In the genomic region with DNA sequence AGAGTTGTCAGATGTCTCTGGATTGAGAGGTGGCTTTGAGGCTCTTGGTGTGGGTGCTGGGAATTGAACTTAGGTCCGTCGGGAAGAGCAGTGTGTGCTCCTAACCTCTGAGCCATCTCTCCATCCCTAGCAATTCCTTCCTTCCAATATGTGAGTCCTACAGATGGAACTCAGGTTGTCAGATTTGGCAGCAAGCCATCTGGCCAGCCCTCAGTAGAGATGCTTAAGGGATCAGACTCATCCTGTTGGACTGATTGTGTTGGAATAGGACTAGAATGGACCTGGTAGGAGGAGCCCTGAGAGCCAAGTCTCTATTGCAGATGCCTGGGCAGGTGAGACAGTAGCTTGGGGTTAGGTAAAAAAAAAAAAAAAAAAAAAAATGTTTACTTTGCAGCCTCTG, we compare ENCODE assay signal across 28 mouse cellular contexts. TPM values are rescaled to one million over a fixed set of nuclear protein-coding genes. Genes with fewer than 3 reads are reported as not detected.
A peak's percentile ranks its signal among the peaks of the same experiment; 100 is the strongest.
DNase-seq lines count a peak whose midpoint lies in the region; ATAC-seq lines count a peak whose summit lies in the region.
"Had no signal": no experiment of that assay in that cellular context is flagged by ENCODE, and none has a peak within 500 bp of the region (broad histone marks: within the 10 kb centered on the region; RNA-seq: fewer than 3 reads in every experiment).

No protein-coding gene starts in this region.

- 88% methylated on average over 2 of the region's 2 CpGs for WGBS in midbrain, embryonic 11.5 days
- 87% methylated on average over 2 of the region's 2 CpGs for WGBS in midbrain, embryonic 14.5 days
- 81% methylated on average over 2 of the region's 2 CpGs for WGBS in embryonic facial prominence, embryonic 10.5 days
- 89% methylated on average over 2 of the region's 2 CpGs for whole genome bisulfite sequencing in neural tube, embryonic 15.5 days

- DNase-seq in midbrain, embryonic 11.5 days (ENCODE audit: low spot score, missing footprints), result peak; percentile 28
- no peak for DNase-seq in midbrain, embryonic 14.5 days
- peak; percentile 20 for DNase-seq in cerebellum, adult 11 months
- peak; percentile 35 for DNase-seq in cerebellum, adult 9-11 months
- no peak for DNase-seq in embryonic facial prominence, embryonic 10.5 days (ENCODE audit: low spot score)
- DNase-seq in Muller cell, postnatal 12 days (ENCODE audit: inconsistent ontology term), result no peak
- DNase-seq: adrenal gland, adult 8-10 months; forebrain, postnatal 0 days; heart, postnatal 14 days; kidney, adult 8-10 months; kidney, postnatal 4 days; layer of hippocampus, postnatal 36 days; liver; lung, adult 2 months; lung, postnatal 10 days; right cerebral cortex, postnatal 14 days; thymus, postnatal 14 days had no signal

- H3K9ac ChIP-seq in midbrain, embryonic 11.5 days (ENCODE audit: low read length), result no peak overlapping the region
- H3K9ac ChIP-seq in midbrain, embryonic 14.5 days (replicated peaks; ENCODE audit: low read length), result no peak overlapping the region
- no peak overlapping the region for H3K9ac ChIP-seq in neural tube, embryonic 15.5 days (replicated peaks)
- H3K9ac ChIP-seq: forebrain, embryonic 12.5 days; forebrain, postnatal 0 days; intestine, embryonic 15.5 days; liver, embryonic 14.5 days; neural tube, embryonic 13.5 days; stomach, embryonic 15.5 days had no signal

- H3K4me1 ChIP-seq in midbrain, embryonic 11.5 days (ENCODE audit: control insufficient read depth, insufficient read depth, low read length), result no peaks in the 10 kb centered on the region
- H3K4me1 ChIP-seq in midbrain, embryonic 14.5 days (ENCODE audit: control insufficient read depth, insufficient read depth, low read length), result no peaks in the 10 kb centered on the region
- no peaks in the 10 kb centered on the region for H3K4me1 ChIP-seq in embryonic facial prominence, embryonic 10.5 days
- 0 out of 2 replicates have a peak, but pooled peaks cover 3% of the 10 kb centered on the region for H3K4me1 ChIP-seq in neural tube, embryonic 15.5 days
- H3K4me1 ChIP-seq: forebrain, embryonic 12.5 days; intestine, embryonic 15.5 days; neural tube, embryonic 13.5 days; stomach, embryonic 15.5 days had no signal

- H3K27me3 ChIP-seq in midbrain, embryonic 11.5 days (ENCODE audit: control insufficient read depth, insufficient read depth, low read length), result no peaks in the 10 kb centered on the region
- H3K27me3 ChIP-seq in midbrain, embryonic 14.5 days (ENCODE audit: control insufficient read depth, insufficient read depth, low read length), result no peaks in the 10 kb centered on the region
- H3K27me3 ChIP-seq in embryonic facial prominence, embryonic 10.5 days (replicated peaks; ENCODE audit: low read depth, poor library complexity, severe bottlenecking), result no peaks in the 10 kb centered on the region
- no peaks in the 10 kb centered on the region for H3K27me3 ChIP-seq in neural tube, embryonic 15.5 days (replicated peaks)
- H3K27me3 ChIP-seq: forebrain, embryonic 12.5 days; intestine, embryonic 15.5 days; neural tube, embryonic 13.5 days; stomach, embryonic 15.5 days had no signal

- no peaks in the 10 kb centered on the region for H3K36me3 ChIP-seq in midbrain, embryonic 11.5 days (ENCODE audit: control insufficient read depth, insufficient read depth, low read length)
- H3K36me3 ChIP-seq in midbrain, embryonic 14.5 days (ENCODE audit: control insufficient read depth, insufficient read depth, low read length), result no peaks in the 10 kb centered on the region
- no peaks in the 10 kb centered on the region for H3K36me3 ChIP-seq in embryonic facial prominence, embryonic 10.5 days (replicated peaks)
- no peaks in the 10 kb centered on the region for H3K36me3 ChIP-seq in neural tube, embryonic 15.5 days
- H3K36me3 ChIP-seq: forebrain, embryonic 12.5 days; hindbrain, embryonic 10.5 days; intestine, embryonic 15.5 days; neural tube, embryonic 13.5 days; stomach, embryonic 15.5 days had no signal

- no peak overlapping the region for H3K27ac ChIP-seq in midbrain, embryonic 11.5 days (ENCODE audit: low read depth, low read length)
- H3K27ac ChIP-seq in midbrain, embryonic 14.5 days (replicated peaks; ENCODE audit: low read depth, low read length), result no peak overlapping the region
- no peak overlapping the region for H3K27ac ChIP-seq in embryonic facial prominence, embryonic 10.5 days (replicated peaks)
- no peak overlapping the region for H3K27ac ChIP-seq in neural tube, embryonic 15.5 days (replicated peaks)
- H3K27ac ChIP-seq: forebrain, embryonic 12.5 days; hindbrain, embryonic 10.5 days; intestine, embryonic 15.5 days; kidney, postnatal 0 days; liver, embryonic 14.5 days; neural tube, embryonic 13.5 days; stomach, embryonic 15.5 days had no signal

- no peaks in the 10 kb centered on the region for H3K9me3 ChIP-seq in midbrain, embryonic 11.5 days (ENCODE audit: control insufficient read depth, low read length)
- H3K9me3 ChIP-seq in midbrain, embryonic 14.5 days (ENCODE audit: control insufficient read depth, low read length), result no peaks in the 10 kb centered on the region
- no peaks in the 10 kb centered on the region for H3K9me3 ChIP-seq in embryonic facial prominence, embryonic 10.5 days
- no peaks in the 10 kb centered on the region for H3K9me3 ChIP-seq in neural tube, embryonic 15.5 days (replicated peaks)
- H3K9me3 ChIP-seq: forebrain, embryonic 12.5 days; hindbrain, embryonic 10.5 days; intestine, embryonic 15.5 days; neural tube, embryonic 13.5 days; stomach, embryonic 15.5 days had no signal

- no peak overlapping the region for H3K4me3 ChIP-seq in midbrain, embryonic 11.5 days (ENCODE audit: low read depth, low read length)
- no peak overlapping the region for H3K4me3 ChIP-seq in midbrain, embryonic 14.5 days (replicated peaks; ENCODE audit: low read depth, low read length)
- H3K4me3 ChIP-seq in embryonic facial prominence, embryonic 10.5 days, result no peak overlapping the region
- H3K4me3 ChIP-seq in neural tube, embryonic 15.5 days (replicated peaks), result no peak overlapping the region
- H3K4me3 ChIP-seq: forebrain, embryonic 12.5 days; hindbrain, embryonic 10.5 days; intestine, embryonic 15.5 days; neural tube, embryonic 13.5 days; stomach, embryonic 15.5 days had no signal

- H3K4me2 ChIP-seq in midbrain, embryonic 11.5 days, result no peak overlapping the region
- H3K4me2 ChIP-seq in midbrain, embryonic 14.5 days (ENCODE audit: low read length), result no peak overlapping the region
- H3K4me2 ChIP-seq in neural tube, embryonic 15.5 days, result no peak overlapping the region
- H3K4me2 ChIP-seq: forebrain, embryonic 12.5 days; intestine, embryonic 15.5 days; neural tube, embryonic 13.5 days; stomach, embryonic 15.5 days had no signal

- no peak for ATAC-seq in midbrain, embryonic 11.5 days (ENCODE audit: low FRiP score)
- no peak for ATAC-seq in midbrain, embryonic 14.5 days (ENCODE audit: low FRiP score, low TSS enrichment)
- ATAC-seq in neural tube, embryonic 15.5 days (ENCODE audit: low FRiP score), result no peak
- ATAC-seq: CD4-positive, CD25-positive, alpha-beta regulatory T cell, adult 4 months; forebrain, postnatal 0 days; hindbrain, embryonic 16.5 days; intestine, embryonic 15.5 days had no signal

RNA-seq across cellular contexts. Expression of a gene that starts 24.8 kb away (rescaled TPM):
- polyA plus RNA-seq in midbrain, embryonic 11.5 days (2014; fragmentation: Nextera tagmentation; extraction: Ambion mirVana), result 50.7 and 51.9 TPM in 2 replicates
- polyA plus RNA-seq in midbrain, embryonic 14.5 days (2014; fragmentation: Nextera tagmentation; extraction: Ambion mirVana), result 69.0 and 70.9 TPM in 2 replicates
- polyA plus RNA-seq in embryonic facial prominence, embryonic 10.5 days (2016; fragmentation: Nextera tagmentation; extraction: Ambion mirVana), result 49.7 and 55.2 TPM in 2 replicates
- 61.7 and 63.0 TPM in 2 replicates for polyA plus RNA-seq in neural tube, embryonic 15.5 days (2015; fragmentation: Nextera tagmentation; extraction: Ambion mirVana)

RNA-seq across cellular contexts. Expression of a gene that starts 37.8 kb away (rescaled TPM):
- polyA plus RNA-seq in midbrain, embryonic 11.5 days (2014; fragmentation: Nextera tagmentation; extraction: Ambion mirVana), result 0.58 and 0.83 TPM in 2 replicates
- polyA plus RNA-seq in midbrain, embryonic 14.5 days (2014; fragmentation: Nextera tagmentation; extraction: Ambion mirVana), result 1.8 and 1.9 TPM in 2 replicates
- 0.69 and 0.77 TPM in 2 replicates for polyA plus RNA-seq in embryonic facial prominence, embryonic 10.5 days (2016; fragmentation: Nextera tagmentation; extraction: Ambion mirVana)
- polyA plus RNA-seq in neural tube, embryonic 15.5 days (2015; fragmentation: Nextera tagmentation; extraction: Ambion mirVana), result 1.2 and 2.3 TPM in 2 replicates
- polyA plus RNA-seq: heart, embryonic 14.5 days; liver, embryonic 14.5 days had no signal

Comparison
In these comparisons a context has a peak if more than half of its experiments do, and no peak if none do; other contexts are left out.
1. DNase-seq: peak in midbrain, embryonic 11.5 days (single experiment), cerebellum, adult 11 months (single experiment) and cerebellum, adult 9-11 months (single experiment); none in midbrain, embryonic 14.5 days (single experiment), embryonic facial prominence, embryonic 10.5 days (single experiment) and Muller cell, postnatal 12 days (single experiment).